Mouse (Mus musculus): ENCODE measurements around the gene Abca14. TPM values are rescaled to one million over a fixed set of nuclear protein-coding genes. Genes with fewer than 3 reads are reported as not detected.
"Not testable (repeated sequence)": the region's sequence is repeated elsewhere in the genome, so short reads cannot be mapped to it uniquely, and the experiment has no call there.

The Abca14 gene
- polyA plus RNA-seq, 1 experiment from 2014 or later = not detected

GRCm38 (mm10) chr7:120241092-120241491 is 37.3 kb downstream of the Abca14 start:
- Histone ChIP-seq H3K4me2 (no peak overlapping the region), H3K4me3 (replicated peaks) (no peak overlapping the region), H3K27me3 (no peaks in the 10 kb centered on the region), H3K4me1 (no peaks in the 10 kb centered on the region), H3K27ac (no peak overlapping the region), H3K9ac (no peak overlapping the region), H3K9me3 (no peaks in the 10 kb centered on the region), H3K36me3 (replicated peaks) (no peaks in the 10 kb centered on the region)
- ATAC-seq (ENCODE audit: low FRiP score) = no peak

GRCm38 (mm10) chr7:120271135-120271991 is 67.6 kb downstream of the Abca14 start:
- Histone ChIP-seq H3K9me3 (no peaks in the 10 kb centered on the region), H3K27ac (no peak overlapping the region; the same call in 1 of the 2 replicates), H3K4me3 (replicated peaks) (no peak overlapping the region), H3K36me3 (replicated peaks) (no peaks in the 10 kb centered on the region), H3K4me1 (no peaks in the 10 kb centered on the region), H3K4me2 (no peak overlapping the region), H3K27me3 (no peaks in the 10 kb centered on the region), H3K9ac (no peak overlapping the region)
- WGBS = 81% methylated on average over 7 of the region's 7 CpGs
- no peak for ATAC-seq (ENCODE audit: low FRiP score)

GRCm38 (mm10) chr7:120272110-120272509 is 68.3 kb downstream of the Abca14 start:
- Histone ChIP-seq H3K4me3 (replicated peaks) (no peak overlapping the region), H3K9me3 (no peaks in the 10 kb centered on the region), H3K27me3 (no peaks in the 10 kb centered on the region), H3K36me3 (replicated peaks) (no peaks in the 10 kb centered on the region), H3K4me2 (no peak overlapping the region), H3K27ac (no peak overlapping the region), H3K4me1 (no peaks in the 10 kb centered on the region), H3K9ac (no peak overlapping the region)
- whole genome bisulfite sequencing = 62% methylated on average over 7 of the region's 7 CpGs
- no peak; the same call in 1 of the 2 replicates for ATAC-seq (ENCODE audit: low FRiP score)

- Histone ChIP-seq H3K4me3 (replicated peaks) (no peak overlapping the region), H3K27ac (no peak overlapping the region), H3K4me2 (no peak overlapping the region), H3K4me1 (no peaks in the 10 kb centered on the region), H3K9ac (no peak overlapping the region), H3K36me3 (replicated peaks) (no peaks in the 10 kb centered on the region), H3K9me3 (no peaks in the 10 kb centered on the region), H3K27me3 (no peaks in the 10 kb centered on the region)
- ATAC-seq (ENCODE audit: low FRiP score) = no peak
- WGBS = 62% methylated on average over 3 of the region's 3 CpGs
Measured at GRCm38 (mm10) chr7:120285286-120285685, 81.5 kb downstream of the Abca14 start.

GRCm38 (mm10) chr7:120316086-120316485 is 112.3 kb downstream of the Abca14 start:
- Histone ChIP-seq H3K4me1 (no peaks in the 10 kb centered on the region), H3K4me3 (replicated peaks) (no peak overlapping the region), H3K27me3 (no peaks in the 10 kb centered on the region), H3K4me2 (no peak overlapping the region), H3K9ac (no peak overlapping the region), H3K9me3 (0 out of 2 replicates have a peak, but pooled peaks cover 3% of the 10 kb centered on the region), H3K27ac (no peak overlapping the region), H3K36me3 (replicated peaks) (no peaks in the 10 kb centered on the region)
- 81% methylated on average over 1 of the region's 1 CpGs for WGBS
- ATAC-seq (ENCODE audit: low FRiP score) = no peak

GRCm38 (mm10) chr7:120322963-120323362 is 119.2 kb downstream of the Abca14 start:
- no peak for ATAC-seq (ENCODE audit: low FRiP score)
- H3K36me3 ChIP-seq (replicated peaks) = no peaks in the 10 kb centered on the region
- H3K4me2 ChIP-seq = no peak overlapping the region
- H3K9ac ChIP-seq = no peak overlapping the region
- peaks cover 8% of the 10 kb centered on the region for H3K27me3 ChIP-seq
- H3K4me1 ChIP-seq = peaks cover 8% of the 10 kb centered on the region
- 57% methylated on average over 4 of the region's 4 CpGs for WGBS
- H3K4me3 ChIP-seq (replicated peaks) = no peak overlapping the region
- no peaks in the 10 kb centered on the region for H3K9me3 ChIP-seq
- no peak overlapping the region for H3K27ac ChIP-seq

- H3K36me3 ChIP-seq (replicated peaks); H3K4me3 ChIP-seq (replicated peaks); H3K4me1 ChIP-seq; ATAC-seq (ENCODE audit: low FRiP score); H3K9me3 ChIP-seq; H3K9ac ChIP-seq; H3K27ac ChIP-seq; H3K4me2 ChIP-seq: not testable (repeated sequence)
- peaks cover 13% of the 10 kb centered on the region for H3K27me3 ChIP-seq
- WGBS = 82% methylated on average over 2 of the region's 2 CpGs
Measured at GRCm38 (mm10) chr7:120325911-120326310, 122.2 kb downstream of the Abca14 start.

- Histone ChIP-seq H3K27me3 (peaks cover 13% of the 10 kb centered on the region), H3K4me2 (peak overlapping the region; percentile 55), H3K9ac (no peak overlapping the region), H3K4me1 (peaks cover 8% of the 10 kb centered on the region), H3K4me3 (replicated peaks) (peak overlapping the region; percentile 20), H3K27ac (no peak overlapping the region), H3K36me3 (replicated peaks) (no peaks in the 10 kb centered on the region), H3K9me3 (no peaks in the 10 kb centered on the region)
- ATAC-seq (ENCODE audit: low FRiP score) = peak; percentile 58
- WGBS = 13% methylated on average over 22 of the region's 22 CpGs
Measured at GRCm38 (mm10) chr7:120327220-120328073, 123.7 kb downstream of the Abca14 start.

GRCm38 (mm10) chr7:120328087-120328793 is 124.5 kb downstream of the Abca14 start, which contains the start of gene Abca15:
Gene Abca15, plus strand, starts transcription at chr7:120328670.
- Histone ChIP-seq H3K9me3 (no peaks in the 10 kb centered on the region), H3K27me3 (peaks cover 13% of the 10 kb centered on the region), H3K27ac (no peak within 1 kb of the TSS), H3K4me1 (peaks cover 8% of the 10 kb centered on the region), H3K4me3 (replicated peaks) (no peak within 1 kb of the TSS), H3K36me3 (replicated peaks) (no peaks in the 10 kb centered on the region), H3K9ac (no peak within 1 kb of the TSS), H3K4me2 (peak within 1 kb of the TSS; percentile 55)
- ATAC-seq (ENCODE audit: low FRiP score) = peak; percentile 36; the same call in 1 of the 2 replicates
- 84% methylated on average over 22 of the region's 22 CpGs for WGBS

GRCm38 (mm10) chr7:120361159-120361558 is 157.4 kb downstream of the Abca14 start:
- Histone ChIP-seq H3K36me3 (replicated peaks) (no peaks in the 10 kb centered on the region), H3K4me1 (no peaks in the 10 kb centered on the region), H3K9ac (no peak overlapping the region), H3K9me3 (no peaks in the 10 kb centered on the region), H3K27me3 (no peaks in the 10 kb centered on the region), H3K4me3 (replicated peaks) (no peak overlapping the region), H3K27ac (no peak overlapping the region), H3K4me2 (no peak overlapping the region)
- no peak for ATAC-seq (ENCODE audit: low FRiP score)
- WGBS = 35% methylated on average over 13 of the region's 13 CpGs

Measured in forebrain, embryonic 12.5 days (tissue).